Mouse (Mus musculus): ENCODE results near the gene Lctl. TPM values are rescaled to one million over a fixed set of nuclear protein-coding genes. Genes with fewer than 3 reads are reported as not detected.

The Lctl gene
- total and polyA plus RNA-seq, 3 experiments, result 0.21 to 0.38 TPM; not detected in 1

GRCm38 (mm10) chr9:64084661-64085399 lies 32.1 kb upstream of the Lctl start:
- no peaks in the 10 kb centered on the region for H3K27me3 ChIP-seq (replicated peaks)
- H3K27ac ChIP-seq (ENCODE audit: insufficient read depth, low read depth), result no peak overlapping the region
- dilution Hi-C loops (cut with MboI; ENCODE audit: extremely low pct_ligation_motif_present, extremely low pct_unique_long_range_greater_than_20kb, low sequenced_read_pairs), result no loop called here
- H3K79me2 ChIP-seq (replicated peaks; ENCODE audit: control insufficient read depth, extremely low read depth, insufficient read depth, poor library complexity, severe bottlenecking), result no peaks in the 10 kb centered on the region
- in situ Hi-C loops (cut with MboI; ENCODE audit: low pct_ligation_motif_present, low pct_unique_long_range_greater_than_20kb, low sequenced_read_pairs), result loop anchor here (5.0 kb wide), 1 partner anchor 88 kb away; no protein-coding TSS in a partner anchor
- TF ChIP-seq SMC3 (IDR thresholded peaks at IDR 0.05; ENCODE audit: low read depth, low read length) (no peak), TBP (conservative IDR thresholded peaks at IDR 0.05; ENCODE audit: low read depth, low read length) (no peak)
- H3K36me3 ChIP-seq (replicated peaks in 1 of 2; ENCODE audit: control insufficient read depth in 1 of 2, insufficient read depth in 1 of 2, low read length in 1 of 2), result no peaks in the 10 kb centered on the region
- no peaks in the 10 kb centered on the region for H3K9me3 ChIP-seq (replicated peaks; ENCODE audit: low read length)
- DNase-seq (ENCODE audit: extremely low read depth), result no peak
- H3K4me2 ChIP-seq (ENCODE audit: insufficient read depth, low read depth, poor library complexity, severe bottlenecking), result no peak overlapping the region
- H3K4me3 ChIP-seq (replicated peaks in 1 of 3; ENCODE audit: low read depth in 2 of 3, low read length in 2 of 3, poor library complexity in 1 of 3), result no peak overlapping the region
- no peak overlapping the region for H3K9ac ChIP-seq (ENCODE audit: insufficient read depth, low read depth)
- H3K4me1 ChIP-seq (ENCODE audit: control insufficient read depth in 1 of 2, insufficient read depth in 2 of 2), result peaks cover 14 to 29% of the 10 kb centered on the region in 2 experiments

DNA sequence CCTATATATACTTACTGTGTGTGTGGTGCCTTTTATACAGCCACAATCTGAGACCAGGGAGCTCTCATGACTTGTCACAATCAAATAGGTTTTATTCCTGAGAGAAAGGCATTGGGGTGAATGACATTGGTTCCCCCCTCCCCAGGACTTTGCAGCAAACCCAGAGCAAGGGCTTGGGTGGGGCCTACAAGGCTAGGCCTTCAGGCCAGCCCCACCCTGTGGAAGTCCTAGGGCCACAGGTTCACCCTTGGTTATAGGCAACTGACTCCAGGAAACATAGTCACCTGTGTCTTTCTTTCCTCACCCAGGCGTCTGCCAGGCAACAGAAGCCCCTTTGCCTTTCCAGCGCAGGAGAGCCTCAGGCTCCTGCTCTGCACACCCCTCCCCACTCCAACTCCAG lies 31.0 kb upstream of the Lctl start:
- Histone ChIP-seq H3K27me3 (replicated peaks) (no peaks in the 10 kb centered on the region), H3K27ac (ENCODE audit: insufficient read depth, low read depth) (no peak overlapping the region), H3K36me3 (replicated peaks in 1 of 2; ENCODE audit: control insufficient read depth in 1 of 2, insufficient read depth in 1 of 2, low read length in 1 of 2) (no peaks in the 10 kb centered on the region), H3K9me3 (replicated peaks; ENCODE audit: low read length) (no peaks in the 10 kb centered on the region), H3K4me3 (replicated peaks in 1 of 3; ENCODE audit: low read depth in 2 of 3, low read length in 2 of 3, poor library complexity in 1 of 3) (no peak overlapping the region), H3K79me2 (replicated peaks; ENCODE audit: control insufficient read depth, extremely low read depth, insufficient read depth, poor library complexity, severe bottlenecking) (no peaks in the 10 kb centered on the region), H3K4me2 (ENCODE audit: insufficient read depth, low read depth, poor library complexity, severe bottlenecking) (0 out of 2 replicates have a peak overlapping the region, but pooled peaks have one; percentile 27), H3K9ac (ENCODE audit: insufficient read depth, low read depth) (no peak overlapping the region), H3K4me1 (ENCODE audit: control insufficient read depth in 1 of 2, insufficient read depth in 2 of 2) (peaks cover 16 to 25% of the 10 kb centered on the region in 2 experiments)
- in situ Hi-C loops (cut with MboI; ENCODE audit: low pct_ligation_motif_present, low pct_unique_long_range_greater_than_20kb, low sequenced_read_pairs) (loop anchor here (5.0 kb wide), 1 partner anchor 89 kb away; no protein-coding TSS in a partner anchor), dilution Hi-C loops (cut with MboI; ENCODE audit: extremely low pct_ligation_motif_present, extremely low pct_unique_long_range_greater_than_20kb, low sequenced_read_pairs) (no loop called here)
- TF ChIP-seq USF1 (IDR thresholded peaks at IDR 0.05; ENCODE audit: low read depth, low read length), result no peak
- TF ChIP-seq GABPA (IDR thresholded peaks at IDR 0.05; ENCODE audit: insufficient replicate concordance, low read depth, low read length), result no peak
- TF ChIP-seq CHD1 (IDR thresholded peaks at IDR 0.05; ENCODE audit: low read depth, low read length), result no peak
- no peak for TF ChIP-seq ZNF384 (IDR thresholded peaks at IDR 0.05; ENCODE audit: low read depth, low read length)
- DNase-seq (ENCODE audit: extremely low read depth), result no peak

DNA sequence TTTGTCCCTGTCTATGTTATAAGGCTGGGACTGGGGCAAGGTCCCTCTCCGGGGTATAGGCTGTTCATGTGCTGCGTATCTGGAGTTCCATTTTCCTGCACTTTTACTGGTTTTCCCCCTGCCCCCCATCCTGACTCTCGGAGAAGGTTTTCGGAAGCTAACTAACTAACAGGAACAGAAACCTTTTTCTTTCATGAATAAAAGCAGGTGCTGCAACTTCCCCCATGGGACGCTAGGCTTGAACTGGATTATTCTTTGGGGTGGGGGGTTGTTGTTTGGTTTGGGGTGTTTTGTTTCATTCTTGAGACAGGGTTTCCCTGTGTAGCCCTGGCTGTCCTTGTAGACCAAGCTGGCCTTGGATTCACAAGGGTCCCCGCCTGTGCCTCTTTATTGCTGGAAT lies 30.4 kb upstream of the Lctl start:
- Histone ChIP-seq H3K4me2 (ENCODE audit: insufficient read depth, low read depth, poor library complexity, severe bottlenecking) (peak overlapping the region; percentile 27; the same call in 1 of the 2 replicates), H3K27ac (ENCODE audit: insufficient read depth, low read depth) (no peak overlapping the region), H3K27me3 (replicated peaks) (no peaks in the 10 kb centered on the region), H3K4me1 (ENCODE audit: control insufficient read depth in 1 of 2, insufficient read depth in 2 of 2) (peaks cover 16 to 25% of the 10 kb centered on the region in 2 experiments), H3K4me3 (replicated peaks in 1 of 3; ENCODE audit: low read depth in 2 of 3, low read length in 2 of 3, poor library complexity in 1 of 3) (no peak overlapping the region), H3K9ac (ENCODE audit: insufficient read depth, low read depth) (no peak overlapping the region), H3K79me2 (replicated peaks; ENCODE audit: control insufficient read depth, extremely low read depth, insufficient read depth, poor library complexity, severe bottlenecking) (no peaks in the 10 kb centered on the region), H3K36me3 (replicated peaks in 1 of 2; ENCODE audit: control insufficient read depth in 1 of 2, insufficient read depth in 1 of 2, low read length in 1 of 2) (no peaks in the 10 kb centered on the region), H3K9me3 (replicated peaks; ENCODE audit: low read length) (peaks cover under 1% of the 10 kb centered on the region)
- peak; percentile 36 for DNase-seq (ENCODE audit: extremely low read depth)
- in situ Hi-C loops (cut with MboI; ENCODE audit: low pct_ligation_motif_present, low pct_unique_long_range_greater_than_20kb, low sequenced_read_pairs) (loop anchor here (5.0 kb wide), 1 partner anchor 89 kb away; no protein-coding TSS in a partner anchor), dilution Hi-C loops (cut with MboI; ENCODE audit: extremely low pct_ligation_motif_present, extremely low pct_unique_long_range_greater_than_20kb, low sequenced_read_pairs) (no loop called here)
- TF ChIP-seq EP300 (IDR thresholded peaks at IDR 0.05; ENCODE audit: low read length) (peak; percentile 76), TCF12 (IDR thresholded peaks at IDR 0.05; ENCODE audit: low read depth, low read length) (peak; percentile 21; the same call in 1 of the 2 replicates), ZC3H11A (IDR thresholded peaks at IDR 0.05; ENCODE audit: low read depth, low read length) (no peak), IRF4 (IDR thresholded peaks at IDR 0.05; ENCODE audit: low read depth, low read length) (peak; percentile 72)
